Mouse (Mus musculus) lung, adult 2 months (tissue): Measurements from ENCODE around the gene Atf4. TPM values are rescaled to one million over a fixed set of nuclear protein-coding genes. Genes with fewer than 3 reads are reported as not detected.

Experiments
- DNase-seq: peaks from one replicate; pipeline ENCODE4 v3.0.0; 2022
- H3K4me1 ChIP-seq: fragments of 200-500 bp; 2 replicates; pipeline ENCODE4 v1.6.1; 2011; ENCODE audit warnings: low read length; ENCODE audit not compliant: control insufficient read depth, insufficient read depth
- H3K4me3 ChIP-seq: fragments of 200-500 bp; replicated peaks from 2 replicates; pipeline ENCODE3; 2011; ENCODE audit warnings: low read depth, mild to moderate bottlenecking, control low read depth, low read length; ENCODE audit errors: extremely low read depth
- CTCF ChIP-seq: fragments of 200-500 bp; IDR thresholded peaks from 2 replicates; pipeline ENCODE4 v1.5.1; 2011; ENCODE audit warnings: mild to moderate bottlenecking, low read length, control low read depth; ENCODE audit not compliant: insufficient read depth
- POLR2A ChIP-seq: fragments of 200-500 bp; IDR thresholded peaks from 2 replicates; pipeline ENCODE4 v1.6.1; 2011; ENCODE audit warnings: low read depth, mild to moderate bottlenecking, control low read depth, low read length, borderline replicate concordance; ENCODE audit errors: extremely low read depth
- WGBS: fragments of 180-500 bp; shearing (Covaris S2); methylation state at CpG from one replicate; pipeline ENCODE4 v1.1.7; 2018; 5-methylcytosine and 5-hydroxymethylcytosine counted together
- polyA plus RNA-seq: library from polyadenylated mRNA; depleted of rRNA; stranded (reverse); fragments of >200 nt; gene quantifications from 2 replicates; pipeline ENCODE4 v1.2.3, GENCODE M21; 2012

Gene Atf4
- polyA plus RNA-seq, 1 experiment: 154 TPM

DNA sequence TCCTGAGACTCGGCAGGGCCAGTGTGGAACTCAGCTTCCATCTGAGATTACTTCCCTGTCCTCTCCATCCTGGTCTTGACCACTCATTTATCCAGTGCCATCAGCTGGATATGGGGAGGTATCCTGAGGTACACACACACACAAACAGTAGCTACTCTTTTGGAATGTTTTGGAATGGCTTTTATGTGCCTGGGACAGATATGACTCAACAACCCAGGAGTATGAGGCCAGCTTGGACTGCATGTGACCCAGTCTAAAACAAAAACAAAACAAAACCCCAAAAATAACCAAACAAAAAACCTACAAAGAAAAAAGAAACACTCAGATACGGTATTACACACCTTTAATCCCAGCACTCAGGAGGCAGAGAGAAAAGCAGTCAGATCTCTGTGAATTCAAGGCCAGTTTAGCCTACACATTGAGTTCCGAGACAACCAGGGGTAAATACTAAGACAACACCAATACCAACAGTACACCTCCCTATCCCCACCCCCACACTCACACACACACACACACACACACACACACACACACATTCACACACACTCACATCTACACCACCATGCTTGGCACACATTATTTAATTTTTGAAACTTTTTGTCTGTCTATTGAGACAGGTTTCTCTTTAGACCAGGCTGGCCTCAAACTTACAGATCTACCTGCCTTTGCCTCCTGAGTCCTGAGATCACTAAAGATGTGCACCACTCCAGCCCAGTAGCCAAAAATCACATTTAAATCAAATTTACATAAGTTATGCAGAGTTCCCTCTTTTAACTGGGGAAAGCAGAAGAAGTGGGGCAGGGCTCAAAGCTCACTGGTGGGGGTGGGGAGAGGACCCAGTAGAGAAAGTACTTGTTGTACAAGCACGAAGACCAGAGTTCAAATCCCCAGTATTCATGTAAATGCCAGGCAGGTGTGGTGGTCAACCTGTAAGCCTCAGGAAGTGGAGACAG is 35.0 kb upstream of the Atf4 start:
- no peak overlapping the region for H3K4me3 ChIP-seq
- 46% methylated on average over 4 of the region's 4 CpGs for WGBS
- peaks cover 8% of the 10 kb centered on the region; the same call in 1 of the 2 replicates for H3K4me1 ChIP-seq
- no peak for DNase-seq
- TF ChIP-seq CTCF (no peak), POLR2A (no peak)

DNA sequence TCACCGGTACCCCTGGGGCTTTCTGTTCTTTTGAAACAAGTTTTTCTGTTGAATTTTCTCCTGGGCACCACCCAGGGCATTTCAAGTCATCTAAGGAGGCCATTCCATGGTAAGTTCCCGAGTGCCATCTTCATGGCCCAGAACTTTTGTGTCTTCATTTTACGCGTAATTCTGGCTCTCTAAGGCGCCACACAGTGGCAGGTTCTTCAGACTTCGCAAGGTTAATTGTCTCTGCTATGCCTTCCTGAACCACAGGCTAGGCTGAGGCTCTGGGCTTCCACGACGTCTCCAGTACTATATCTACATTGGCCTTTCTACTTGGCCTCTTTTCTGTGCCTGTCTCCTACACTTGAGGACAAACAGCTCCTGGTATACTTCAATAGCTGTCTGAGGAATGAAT is 34.0 kb upstream of the Atf4 start:
- Histone ChIP-seq H3K4me3 (no peak overlapping the region), H3K4me1 (peaks cover 8% of the 10 kb centered on the region; the same call in 1 of the 2 replicates)
- WGBS: 65% methylated on average over 8 of the region's 8 CpGs
- no peak for TF ChIP-seq CTCF
- no peak for TF ChIP-seq POLR2A
- DNase-seq: no peak

DNA sequence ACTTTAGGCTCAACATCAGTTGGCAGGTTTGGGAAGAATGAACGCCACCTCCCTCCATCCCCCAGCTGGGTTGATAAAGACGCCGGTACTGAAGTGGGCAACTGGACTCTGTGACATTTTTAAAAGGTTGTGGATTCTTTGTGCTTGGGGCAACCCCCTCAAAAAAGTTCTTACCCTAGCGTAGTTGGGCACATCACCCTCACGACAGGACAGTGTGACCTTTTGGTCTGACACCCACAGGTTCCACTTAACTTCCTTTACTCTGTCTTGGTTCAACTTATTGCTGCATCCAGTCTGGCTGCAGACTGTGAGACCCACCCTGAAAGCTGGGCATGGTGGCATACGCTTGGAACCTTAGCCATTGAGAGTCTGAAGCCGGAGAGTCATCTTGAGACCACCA is 31.2 kb upstream of the Atf4 start:
- no peak overlapping the region for H3K4me3 ChIP-seq
- peaks cover 8% of the 10 kb centered on the region; the same call in 1 of the 2 replicates for H3K4me1 ChIP-seq
- DNase-seq: no peak
- TF ChIP-seq POLR2A: no peak
- no peak for TF ChIP-seq CTCF
- 86% methylated on average over 7 of the region's 7 CpGs for WGBS

DNA sequence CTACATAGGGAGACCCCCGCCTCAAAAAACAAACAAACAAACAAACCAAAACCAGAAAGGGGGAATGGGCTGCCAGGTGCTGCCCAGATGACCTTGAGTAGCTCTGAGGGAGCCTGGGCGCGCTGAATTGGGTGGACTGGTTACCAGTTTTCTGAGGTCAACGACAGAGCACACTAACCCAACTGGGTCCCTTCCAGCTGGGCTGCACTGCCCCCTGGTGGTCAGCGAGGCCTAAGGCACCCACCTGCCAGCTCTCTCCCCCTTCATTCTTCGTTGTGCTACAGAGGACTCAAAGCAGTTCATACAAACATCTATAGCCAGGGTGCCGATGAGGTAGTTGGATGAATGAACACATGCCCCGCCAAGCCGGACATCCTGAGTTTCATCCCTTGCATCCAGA is 29.8 kb upstream of the Atf4 start:
- TF ChIP-seq POLR2A (no peak), CTCF (peak; percentile 92)
- peak; percentile 71 for DNase-seq
- WGBS: 18% methylated on average over 9 of the region's 9 CpGs
- no peak overlapping the region for H3K4me3 ChIP-seq
- no peaks in the 10 kb centered on the region for H3K4me1 ChIP-seq

DNA sequence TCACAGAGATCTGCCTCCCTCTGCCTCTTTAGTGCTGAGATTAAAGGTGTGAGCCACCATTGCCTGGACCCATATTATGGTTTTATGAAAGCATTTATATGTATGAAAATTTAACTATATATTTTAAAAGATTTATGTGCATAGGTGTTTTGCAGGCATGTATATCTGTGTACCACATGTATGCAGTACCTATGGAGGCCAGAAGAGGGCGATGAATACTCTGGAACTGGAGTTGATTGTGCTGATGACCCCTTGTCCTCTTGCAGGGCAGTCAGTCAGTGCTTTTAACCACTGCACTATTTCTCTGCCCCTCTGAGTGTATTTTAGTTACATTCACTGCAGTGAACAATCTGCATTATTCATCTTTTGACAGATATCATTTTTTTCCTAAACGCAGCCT is 29.2 kb upstream of the Atf4 start:
- peak; percentile 37 for DNase-seq
- WGBS: 46% methylated on average over 2 of the region's 2 CpGs

DNA sequence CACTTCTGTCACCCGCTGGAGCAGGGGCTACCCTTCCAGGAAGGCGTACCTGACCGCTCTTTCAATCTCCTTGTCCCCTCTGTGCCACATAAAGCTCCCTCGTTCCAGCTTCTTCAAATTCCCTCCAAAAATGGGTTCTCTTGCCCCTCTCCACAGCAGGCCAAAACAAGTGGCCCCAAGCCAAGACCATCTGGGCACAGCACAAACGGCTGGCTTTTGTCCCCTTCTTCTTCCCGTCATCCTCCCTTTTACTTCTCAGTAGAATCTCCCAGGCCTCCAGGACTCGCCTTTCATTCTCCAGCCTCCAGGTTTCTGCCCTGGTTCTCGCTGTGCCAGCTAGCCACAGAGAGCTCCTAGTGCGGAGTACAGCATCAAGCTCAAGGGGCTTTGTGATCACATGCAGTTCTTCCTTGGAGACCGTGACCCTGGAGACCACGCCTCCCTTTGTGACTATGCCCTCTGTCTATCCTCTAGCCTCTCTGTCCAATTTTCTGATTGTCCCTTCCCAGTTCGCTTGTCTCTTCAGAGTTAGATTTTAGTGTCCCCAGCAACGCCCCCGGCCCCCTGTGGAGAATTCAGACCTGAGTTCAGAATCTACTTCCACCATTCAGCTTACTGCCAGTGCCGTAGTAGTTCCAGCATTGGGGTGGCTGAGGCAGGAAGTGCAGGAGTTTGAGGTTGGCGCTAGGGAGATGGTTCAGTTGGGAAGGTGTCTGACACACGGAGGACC is 26.7 kb upstream of the Atf4 start:
- TF ChIP-seq CTCF (no peak), POLR2A (no peak)
- no peak overlapping the region for H3K4me3 ChIP-seq
- H3K4me1 ChIP-seq: no peaks in the 10 kb centered on the region
- no peak for DNase-seq
- 78% methylated on average over 17 of the region's 17 CpGs for WGBS

More for the DNA sequence above, 29.2 kb upstream of the Atf4 start:
- TF ChIP-seq CTCF: peak; percentile 38; the same call in 1 of the 2 replicates
- no peak for TF ChIP-seq POLR2A
- H3K4me3 ChIP-seq: no peak overlapping the region
- no peaks in the 10 kb centered on the region for H3K4me1 ChIP-seq

DNA sequence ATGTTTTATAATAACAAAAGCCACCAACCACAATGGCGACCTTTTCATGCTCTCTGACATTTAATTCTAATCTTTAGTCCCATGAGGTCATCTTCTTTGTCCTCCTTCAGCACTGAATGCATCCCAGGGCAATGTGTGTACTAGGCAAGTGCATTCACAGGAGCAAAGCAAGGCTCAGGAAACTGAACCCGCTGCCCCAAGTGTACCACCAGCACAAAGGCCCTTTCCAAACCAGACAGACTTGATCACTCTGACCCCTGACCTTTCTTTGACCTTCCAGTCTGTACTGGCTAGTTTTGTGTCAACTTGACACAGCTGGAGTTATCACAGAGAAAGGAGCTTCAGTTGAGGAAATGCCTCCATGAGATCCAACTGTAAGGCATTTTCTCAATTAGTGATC is 22.7 kb upstream of the Atf4 start:
- TF ChIP-seq CTCF (no peak), POLR2A (no peak)
- WGBS: 63% methylated on average over 2 of the region's 2 CpGs
- Histone ChIP-seq H3K4me3 (no peak overlapping the region), H3K4me1 (no peaks in the 10 kb centered on the region)
- no peak for DNase-seq

DNA sequence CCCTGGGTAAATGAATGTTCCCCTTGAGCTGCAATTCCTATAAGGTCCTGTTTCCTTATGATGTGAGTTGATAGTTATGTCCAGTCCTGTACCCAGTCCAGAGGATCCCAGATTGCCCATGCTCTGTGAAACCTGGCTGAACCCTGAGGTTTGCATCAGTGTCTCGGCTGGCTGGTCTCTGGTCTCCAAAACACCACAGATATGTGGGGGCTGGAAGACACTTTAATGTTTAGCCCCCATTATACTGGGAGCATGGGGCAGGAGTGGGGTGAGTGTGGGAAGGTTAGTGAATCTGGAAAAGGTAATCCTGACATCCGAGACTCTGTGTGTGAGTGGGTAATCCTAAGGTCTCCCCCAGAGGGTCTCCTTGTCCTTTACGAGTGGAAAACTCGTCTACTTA is 21.9 kb upstream of the Atf4 start:
- TF ChIP-seq CTCF (no peak), POLR2A (no peak)
- WGBS: 68% methylated on average over 4 of the region's 4 CpGs
- Histone ChIP-seq H3K4me3 (no peak overlapping the region), H3K4me1 (no peaks in the 10 kb centered on the region)
- peak; percentile 14 for DNase-seq

DNA sequence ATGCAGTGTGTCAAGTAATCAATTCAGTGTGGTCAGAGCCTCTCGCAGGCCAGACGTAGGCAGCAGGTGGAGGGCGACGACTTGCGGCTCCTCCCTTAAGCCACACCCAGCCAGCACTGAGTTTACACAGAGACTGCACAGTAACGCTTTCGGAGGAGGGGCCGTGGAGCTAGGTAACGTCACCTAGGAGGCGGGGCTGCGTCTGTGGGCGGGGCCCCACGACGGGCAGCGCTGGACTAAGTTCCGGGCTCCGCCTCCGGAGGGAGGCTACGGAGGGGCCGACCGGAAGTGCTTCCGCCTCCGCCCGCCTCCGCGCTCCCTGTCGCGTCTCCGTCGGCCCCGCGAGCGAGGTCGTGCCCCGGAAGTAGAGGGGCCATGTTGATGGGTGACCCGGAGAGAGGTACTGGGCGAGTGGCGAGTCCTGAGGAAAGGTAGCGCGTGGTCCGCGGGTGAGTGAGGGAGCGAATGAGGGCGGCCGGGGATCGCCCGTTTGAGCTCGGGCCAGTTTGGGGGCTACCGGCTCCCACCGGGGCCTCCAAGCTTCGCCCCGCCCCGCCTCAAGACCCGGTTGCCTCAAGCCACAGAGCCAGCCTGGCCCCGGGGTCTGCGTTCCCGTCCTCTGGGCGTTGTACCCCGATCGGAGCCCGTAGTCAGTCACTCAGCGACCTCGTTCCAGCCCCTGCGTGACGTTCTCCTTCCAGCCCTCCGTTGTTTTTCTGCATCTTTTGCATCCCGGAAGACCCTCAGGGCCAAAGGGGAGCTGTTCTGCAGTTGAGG is 21.1 kb upstream of the Atf4 start, which contains the start of gene Mief1:
TSS of gene Mief1 (plus strand) at position 286 of the 777 bp plus-strand sequence.
- TF ChIP-seq POLR2A: peak; percentile 72; the same call in 1 of the 2 replicates
- no peak for TF ChIP-seq CTCF
- under 1% methylated on average over 67 of the region's 67 CpGs for WGBS
- peak; percentile 98 for DNase-seq
- Histone ChIP-seq H3K4me1 (no peaks in the 10 kb centered on the region), H3K4me3 (peak within 1 kb of the TSS; percentile 77)
